Mouse (Mus musculus) neural tube, embryonic 15.5 days (tissue): Measurements from ENCODE around the gene Smurf2. TPM values are rescaled to one million over a fixed set of nuclear protein-coding genes. Genes with fewer than 3 reads are reported as not detected.
"Not testable (repeated sequence)": the region's sequence is repeated elsewhere in the genome, so short reads cannot be mapped to it uniquely, and the experiment has no call there.

ENCODE experiments used
- ATAC-seq: fragments of 200-750 bp; cut with Nextera tagmentation; 2 replicates; pipeline ENCODE4 v1.8.0; 2017; ENCODE audit warnings: mild to moderate bottlenecking, moderate TSS enrichment, moderate library complexity; ENCODE audit not compliant: low FRiP score
- H3K27ac ChIP-seq: fragments of 300-500 bp; sonication (generic); replicated peaks from 2 replicates; pipeline ENCODE4 v1.5.1; 2015; ENCODE audit warnings: mild to moderate bottlenecking, inconsistent platforms
- H3K27me3 ChIP-seq: fragments of 300-500 bp; sonication (generic); replicated peaks from 2 replicates; pipeline ENCODE4 v1.6.1; 2015; ENCODE audit warnings: inconsistent platforms
- H3K36me3 ChIP-seq: fragments of 300-500 bp; sonication (generic); 2 replicates; pipeline ENCODE4 v1.6.1; 2015; ENCODE audit warnings: inconsistent platforms
- H3K4me1 ChIP-seq: fragments of 300-500 bp; sonication (generic); 2 replicates; pipeline ENCODE4 v1.6.1; 2015; ENCODE audit warnings: inconsistent platforms
- H3K4me2 ChIP-seq: fragments of 300-500 bp; sonication (generic); 2 replicates; pipeline ENCODE4 v1.6.1; 2015; ENCODE audit warnings: inconsistent platforms, mild to moderate bottlenecking, moderate library complexity
- H3K4me3 ChIP-seq: fragments of 300-500 bp; sonication (generic); replicated peaks from 2 replicates; pipeline ENCODE4 v1.5.1; 2015; ENCODE audit warnings: mild to moderate bottlenecking, inconsistent platforms
- H3K9ac ChIP-seq: fragments of 300-500 bp; sonication (generic); replicated peaks from 2 replicates; pipeline ENCODE4 v1.6.1; 2015; ENCODE audit warnings: mild to moderate bottlenecking, inconsistent platforms
- H3K9me3 ChIP-seq: fragments of 300-500 bp; sonication (generic); replicated peaks from 2 replicates; pipeline ENCODE4 v1.6.1; 2016; ENCODE audit warnings: inconsistent platforms
- WGBS: fragments of 180-500 bp; shearing (Covaris S2); methylation state at CpG from one replicate; pipeline ENCODE4 v1.1.7; 2015; ENCODE audit warnings: mixed read lengths; 5-methylcytosine and 5-hydroxymethylcytosine counted together
- polyA plus RNA-seq: library from polyadenylated mRNA; unstranded; fragments of >200 nt; fragmentation: Nextera tagmentation; extraction: Ambion mirVana; gene quantifications from 2 replicates; pipeline ENCODE4 v1.2.1, GENCODE M21; 2015

Gene Smurf2
- polyA plus RNA-seq, 1 experiment from 2014 or later = 11.4 TPM

DNA sequence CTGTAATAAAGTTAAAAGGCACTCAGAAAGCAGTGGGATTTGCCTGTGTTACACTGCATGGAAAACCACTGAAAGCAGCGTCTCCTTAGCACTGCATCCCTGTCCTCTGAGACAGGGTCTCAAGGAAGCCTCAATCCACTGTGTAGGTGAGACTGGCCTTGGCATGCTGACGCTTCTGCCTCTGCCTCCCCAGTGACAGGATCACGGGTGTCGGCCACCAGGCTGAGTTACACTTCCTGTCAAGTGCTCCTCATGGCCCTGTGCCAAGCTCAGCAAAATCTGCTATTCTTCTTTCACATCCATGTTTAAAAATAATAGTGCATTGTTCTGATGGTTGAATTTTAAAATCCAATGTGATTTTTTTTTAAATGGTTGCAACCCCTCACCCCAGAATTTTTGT is 99.5 kb downstream of the Smurf2 start:
- Histone ChIP-seq H3K4me1 (peaks cover 15% of the 10 kb centered on the region), H3K36me3 (peaks cover 60% of the 10 kb centered on the region), H3K27me3 (no peaks in the 10 kb centered on the region), H3K9me3 (no peaks in the 10 kb centered on the region), H3K4me3 (no peak overlapping the region), H3K27ac (0 out of 2 replicates have a peak overlapping the region, but pooled peaks have one; percentile 3), H3K4me2 (no peak overlapping the region), H3K9ac (no peak overlapping the region)
- 71% methylated on average over 4 of the region's 4 CpGs for WGBS
- no peak; the same call in 1 of the 2 replicates for ATAC-seq

DNA sequence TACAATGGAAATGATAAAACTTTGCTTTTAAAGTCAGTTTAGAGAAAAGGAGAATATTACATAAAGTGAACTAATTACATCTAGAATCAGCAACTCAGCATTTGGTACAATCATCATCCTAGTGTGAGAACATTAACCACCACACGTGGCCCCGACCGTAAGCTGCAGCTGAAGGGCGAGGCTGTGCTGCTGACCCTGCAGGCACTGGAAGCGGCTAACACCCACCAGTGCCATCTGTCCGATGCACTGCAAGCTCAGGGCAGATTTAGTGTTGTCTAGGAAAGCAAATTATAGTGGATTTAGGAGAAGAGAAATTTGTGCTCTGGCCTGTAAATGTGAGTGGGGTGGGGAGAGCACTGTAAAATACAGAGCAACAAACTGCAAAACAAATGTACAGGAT is 100.3 kb downstream of the Smurf2 start:
- no peak overlapping the region for H3K4me2 ChIP-seq
- H3K9ac ChIP-seq = no peak overlapping the region
- H3K4me1 ChIP-seq = peaks cover 15% of the 10 kb centered on the region
- 66% methylated on average over 6 of the region's 6 CpGs for WGBS
- H3K9me3 ChIP-seq = no peaks in the 10 kb centered on the region
- no peak overlapping the region for H3K4me3 ChIP-seq
- no peak for ATAC-seq
- H3K36me3 ChIP-seq = peaks cover 62% of the 10 kb centered on the region
- H3K27ac ChIP-seq = no peak overlapping the region
- no peaks in the 10 kb centered on the region for H3K27me3 ChIP-seq

DNA sequence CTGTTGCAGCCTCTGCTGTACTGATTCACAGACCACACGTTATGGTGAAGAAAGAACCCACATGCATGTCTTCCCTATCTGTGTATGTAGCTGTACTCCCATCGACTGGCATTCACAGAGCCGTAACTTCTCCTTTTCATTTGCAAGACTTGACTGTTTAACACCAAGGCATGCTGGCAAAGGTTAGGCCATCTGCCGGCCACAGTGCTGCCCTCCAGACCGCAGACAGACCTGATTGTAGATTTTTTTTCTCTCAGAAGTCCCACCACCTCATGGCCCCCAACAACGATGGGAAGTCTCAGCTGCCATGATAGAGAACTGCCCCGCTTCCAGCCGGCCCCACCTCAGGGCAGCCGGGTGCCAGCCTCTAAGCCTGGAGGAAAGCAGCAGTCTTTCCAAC is 100.9 kb downstream of the Smurf2 start:
- H3K27me3 ChIP-seq = no peaks in the 10 kb centered on the region
- H3K4me3 ChIP-seq = no peak overlapping the region
- peaks cover 63% of the 10 kb centered on the region for H3K36me3 ChIP-seq
- peaks cover 15% of the 10 kb centered on the region for H3K4me1 ChIP-seq
- 87% methylated on average over 9 of the region's 9 CpGs for WGBS
- no peak overlapping the region for H3K9ac ChIP-seq
- H3K4me2 ChIP-seq = no peak overlapping the region
- ATAC-seq = no peak
- H3K27ac ChIP-seq = peak overlapping the region; percentile 48; the same call in 1 of the 2 replicates
- no peaks in the 10 kb centered on the region for H3K9me3 ChIP-seq

DNA sequence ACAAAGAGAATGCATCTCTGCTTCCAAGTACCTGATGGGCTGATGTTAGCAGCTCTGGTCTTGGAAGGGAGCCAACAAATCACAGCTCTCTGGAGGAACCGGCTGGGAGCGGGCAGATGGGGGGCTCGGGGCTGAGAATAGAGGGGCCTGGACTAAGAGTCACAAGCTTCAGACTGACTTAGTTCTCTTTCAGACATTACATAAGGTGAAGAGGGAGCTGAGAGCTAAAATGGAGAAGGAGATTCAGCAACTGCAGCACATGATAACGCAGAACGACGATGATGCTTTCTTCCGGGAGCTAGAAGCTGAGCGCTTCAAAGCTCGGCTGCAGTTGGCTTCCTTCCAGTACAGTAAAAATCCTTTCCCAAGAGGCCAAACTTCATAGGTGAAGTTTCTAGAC is 102.2 kb downstream of the Smurf2 start:
- peaks cover 15% of the 10 kb centered on the region for H3K4me1 ChIP-seq
- no peak for ATAC-seq
- peaks cover 66% of the 10 kb centered on the region for H3K36me3 ChIP-seq

DNA sequence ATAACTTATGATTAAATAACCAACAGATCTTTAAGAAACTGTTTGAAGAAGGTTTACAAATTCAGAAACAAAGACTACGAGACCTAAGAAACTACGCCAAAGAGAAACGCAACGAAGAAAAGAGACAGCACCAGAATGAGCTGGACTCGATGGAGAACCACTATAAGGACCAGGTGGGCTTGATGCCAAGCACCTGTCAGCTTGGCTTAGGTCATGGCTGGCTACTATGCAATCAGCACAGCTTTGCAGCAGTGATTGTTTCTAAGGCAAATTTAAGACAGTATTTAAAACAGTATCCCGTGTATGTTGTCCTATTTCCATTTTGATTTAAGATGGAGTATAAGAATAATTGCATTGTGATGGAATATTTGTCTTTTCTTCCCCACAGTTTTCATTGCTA is 102.7 kb downstream of the Smurf2 start:
- peaks cover 15% of the 10 kb centered on the region for H3K4me1 ChIP-seq
- no peak overlapping the region; the same call in 1 of the 2 replicates for H3K4me2 ChIP-seq
- no peak for ATAC-seq
- 70% methylated on average over 6 of the region's 6 CpGs for WGBS
- peaks cover 71% of the 10 kb centered on the region for H3K36me3 ChIP-seq
- peak overlapping the region; percentile 70 for H3K27ac ChIP-seq
- no peaks in the 10 kb centered on the region for H3K27me3 ChIP-seq
- no peak overlapping the region for H3K4me3 ChIP-seq
- H3K9ac ChIP-seq = no peak overlapping the region
- no peaks in the 10 kb centered on the region for H3K9me3 ChIP-seq

More for the DNA sequence above, 102.2 kb downstream of the Smurf2 start:
- H3K27me3 ChIP-seq = no peaks in the 10 kb centered on the region
- no peak overlapping the region for H3K9ac ChIP-seq
- WGBS = 35% methylated on average over 9 of the region's 9 CpGs
- peak overlapping the region; percentile 70 for H3K27ac ChIP-seq
- H3K4me2 ChIP-seq = peak overlapping the region; percentile 7; the same call in 1 of the 2 replicates
- H3K4me3 ChIP-seq = no peak overlapping the region
- no peaks in the 10 kb centered on the region for H3K9me3 ChIP-seq

DNA sequence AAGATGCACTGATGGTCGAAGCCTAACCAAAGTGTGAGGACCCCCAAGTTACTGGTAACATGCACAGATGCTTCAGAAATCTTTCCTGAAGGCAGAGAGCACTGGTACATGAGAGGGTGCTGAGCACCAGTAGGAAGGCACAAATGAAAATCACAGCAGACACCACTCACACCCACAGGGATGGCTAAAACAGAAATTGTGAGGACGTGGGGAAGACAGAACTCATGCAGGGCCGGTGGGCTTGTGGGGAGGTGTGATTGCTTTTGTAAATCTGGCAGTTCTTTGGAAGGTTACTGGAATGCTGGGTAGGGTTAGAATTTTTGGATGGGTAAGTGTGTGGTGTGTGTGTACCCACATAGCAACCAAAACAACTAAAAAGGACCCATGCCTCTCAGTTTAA is 103.4 kb downstream of the Smurf2 start:
- no peak overlapping the region for H3K27ac ChIP-seq
- 79% methylated on average over 3 of the region's 3 CpGs for WGBS

DNA sequence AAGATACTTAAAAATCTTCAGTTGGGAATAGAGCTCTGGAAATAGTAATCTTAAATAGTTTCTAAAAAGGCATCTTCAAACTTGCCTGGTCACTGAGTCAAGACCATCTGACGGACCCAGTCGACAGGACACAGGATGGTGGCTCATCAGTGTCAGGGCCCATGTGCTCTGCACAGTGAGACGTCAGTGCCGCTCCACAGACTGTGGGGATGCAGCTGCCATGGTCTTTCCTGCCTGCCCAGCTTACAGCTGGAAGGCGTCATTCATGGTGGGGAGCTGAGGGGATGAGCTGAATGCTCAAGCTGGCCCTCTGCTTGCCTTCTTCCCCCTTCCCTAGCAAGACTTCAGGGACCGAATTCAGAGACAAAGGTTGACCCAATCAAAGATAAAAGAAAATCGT is 104.2 kb downstream of the Smurf2 start:
- WGBS = 84% methylated on average over 7 of the region's 7 CpGs
- no peak for ATAC-seq
- Histone ChIP-seq H3K4me1 (peaks cover 14% of the 10 kb centered on the region), H3K36me3 (peaks cover 74% of the 10 kb centered on the region), H3K9me3 (no peaks in the 10 kb centered on the region), H3K27ac (no peak overlapping the region), H3K27me3 (no peaks in the 10 kb centered on the region), H3K4me3 (no peak overlapping the region), H3K9ac (no peak overlapping the region), H3K4me2 (no peak overlapping the region)

More for the DNA sequence above, 103.4 kb downstream of the Smurf2 start:
- peaks cover 15% of the 10 kb centered on the region for H3K4me1 ChIP-seq
- no peaks in the 10 kb centered on the region for H3K27me3 ChIP-seq
- no peak for ATAC-seq
- no peak overlapping the region for H3K4me2 ChIP-seq
- H3K9ac ChIP-seq = no peak overlapping the region
- no peak overlapping the region for H3K4me3 ChIP-seq
- peaks cover 70% of the 10 kb centered on the region for H3K36me3 ChIP-seq
- H3K9me3 ChIP-seq = no peaks in the 10 kb centered on the region

DNA sequence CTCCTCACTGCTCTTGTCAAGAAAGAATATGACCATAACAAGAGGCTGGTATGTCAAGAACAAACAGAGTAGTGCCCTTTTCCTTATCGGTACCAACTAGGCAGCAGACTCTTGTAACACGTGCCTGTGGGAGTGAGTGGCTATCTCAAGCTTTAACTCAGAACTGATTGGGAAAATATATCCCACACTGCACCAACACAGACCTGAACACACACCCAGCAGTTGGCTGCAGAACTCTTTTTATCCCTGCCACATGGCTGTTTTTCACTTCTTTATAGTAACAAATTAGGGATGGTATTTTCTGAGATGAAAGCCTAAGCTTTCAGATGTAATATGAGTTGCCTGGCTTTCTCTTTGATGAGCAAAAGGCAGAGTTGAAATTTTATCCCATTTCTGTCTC is 104.8 kb downstream of the Smurf2 start:
- WGBS = 95% methylated on average over 2 of the region's 2 CpGs
- Histone ChIP-seq H3K4me1 (peaks cover 12% of the 10 kb centered on the region), H3K27me3 (no peaks in the 10 kb centered on the region), H3K9ac (no peak overlapping the region), H3K9me3 (no peaks in the 10 kb centered on the region), H3K36me3 (peaks cover 76% of the 10 kb centered on the region), H3K4me2 (no peak overlapping the region), H3K27ac (no peak overlapping the region), H3K4me3 (no peak overlapping the region)
- no peak for ATAC-seq

DNA sequence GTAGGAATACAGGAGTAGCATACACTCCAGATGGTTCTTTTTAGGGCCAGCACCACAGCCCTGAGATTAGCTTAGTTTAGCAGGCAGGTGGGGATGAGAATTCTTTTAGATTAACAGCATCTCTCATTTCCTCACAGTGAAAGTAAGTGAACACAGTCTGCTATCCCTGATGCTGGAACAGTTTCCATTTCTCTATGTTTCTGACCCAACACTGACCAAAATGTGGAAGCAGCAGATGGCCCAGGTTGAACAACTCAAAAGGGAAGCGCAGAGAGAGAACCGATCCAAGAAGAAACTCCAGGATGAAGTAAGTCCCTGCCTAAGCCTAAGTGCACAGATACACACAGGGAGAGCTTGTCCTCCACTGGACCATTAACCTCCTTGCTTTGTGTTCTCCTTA is 105.2 kb downstream of the Smurf2 start:
- H3K4me3 ChIP-seq = no peak overlapping the region
- 96% methylated on average over 2 of the region's 2 CpGs for WGBS
- H3K4me1 ChIP-seq = peaks cover 12% of the 10 kb centered on the region
- no peak for ATAC-seq
- no peak overlapping the region for H3K4me2 ChIP-seq
- H3K27ac ChIP-seq = no peak overlapping the region
- no peak overlapping the region for H3K9ac ChIP-seq
- H3K9me3 ChIP-seq = no peaks in the 10 kb centered on the region
- peaks cover 78% of the 10 kb centered on the region for H3K36me3 ChIP-seq
- no peaks in the 10 kb centered on the region for H3K27me3 ChIP-seq

DNA sequence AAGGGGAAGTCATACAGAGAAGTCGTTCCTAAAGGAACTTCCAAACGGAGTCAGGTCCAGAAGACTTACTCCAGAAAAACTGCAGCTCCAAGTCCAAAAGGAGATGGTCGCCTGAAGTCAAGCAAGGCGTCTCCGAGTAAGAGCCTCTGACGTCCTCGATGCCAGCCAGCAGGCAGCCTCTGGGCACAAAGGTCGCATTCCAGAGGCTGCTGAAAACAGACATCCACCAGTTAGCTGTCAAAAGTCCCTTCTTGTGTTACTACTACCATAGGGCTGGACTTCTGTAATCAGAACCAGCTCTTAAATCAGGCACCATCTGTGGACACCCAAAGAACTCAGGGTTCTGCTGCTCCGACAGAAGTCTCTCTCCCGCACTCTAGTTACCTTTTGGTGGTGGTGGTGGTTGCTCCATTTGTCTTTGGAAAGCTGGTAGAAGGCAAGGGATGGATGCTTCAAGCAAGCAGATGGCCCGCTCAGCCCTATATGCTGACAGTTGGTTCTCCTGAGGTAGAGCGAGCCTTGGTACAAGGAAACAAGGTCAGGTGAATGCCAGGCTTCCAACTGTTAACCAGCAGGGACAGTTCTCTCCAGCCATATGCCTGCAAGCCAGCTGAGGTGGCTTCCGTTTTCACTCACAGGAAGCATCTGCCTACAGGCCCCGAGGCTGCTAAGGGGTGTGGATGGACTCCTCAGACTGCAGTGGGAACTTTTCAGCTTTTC is 105.8 kb downstream of the Smurf2 start:
- no peak overlapping the region for H3K4me2 ChIP-seq
- ATAC-seq = no peak
- no peak overlapping the region for H3K4me3 ChIP-seq
- H3K4me1 ChIP-seq = peaks cover 12% of the 10 kb centered on the region
- no peak overlapping the region for H3K9ac ChIP-seq
- 90% methylated on average over 14 of the region's 14 CpGs for WGBS
- no peaks in the 10 kb centered on the region for H3K9me3 ChIP-seq
- no peak overlapping the region for H3K27ac ChIP-seq
- H3K27me3 ChIP-seq = no peaks in the 10 kb centered on the region
- H3K36me3 ChIP-seq = peaks cover 81% of the 10 kb centered on the region

DNA sequence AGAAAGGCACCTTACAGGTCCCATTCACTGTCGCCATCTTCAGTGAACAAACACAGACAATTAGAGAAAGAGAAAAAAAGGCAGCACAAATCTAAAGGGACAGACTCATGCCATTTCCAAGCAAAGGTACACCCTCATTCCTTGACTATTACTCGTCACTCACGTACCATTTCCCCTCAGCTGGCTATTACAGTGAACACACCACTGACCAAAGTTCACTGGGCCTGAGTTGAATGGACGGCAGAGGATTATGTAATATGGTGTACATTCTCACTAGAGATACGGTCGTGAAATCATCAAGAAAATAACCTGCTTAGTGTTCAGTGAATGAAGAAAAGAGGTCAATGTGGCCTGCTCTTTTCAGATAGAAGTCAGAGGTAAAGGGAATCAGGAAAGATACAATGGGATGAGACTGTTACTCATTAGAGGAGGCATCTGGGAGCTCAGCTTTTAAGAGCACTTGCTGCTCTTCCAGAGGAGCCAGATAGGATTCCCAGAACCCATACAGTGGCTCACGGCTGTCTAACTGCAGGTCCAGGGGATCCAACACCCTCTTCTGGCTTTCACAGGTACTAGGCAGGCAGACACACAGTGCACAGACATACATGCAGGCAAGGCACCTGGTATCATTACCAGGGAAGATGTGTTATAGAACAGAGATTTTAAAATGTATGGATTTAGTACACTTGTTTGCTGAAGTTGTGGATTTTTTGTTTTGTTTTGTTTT is 107.9 kb downstream of the Smurf2 start:
- Histone ChIP-seq H3K27ac (no peak overlapping the region), H3K9ac (no peak overlapping the region), H3K4me1 (no peaks in the 10 kb centered on the region), H3K27me3 (no peaks in the 10 kb centered on the region), H3K9me3 (no peaks in the 10 kb centered on the region), H3K4me2 (no peak overlapping the region), H3K36me3 (peaks cover 74% of the 10 kb centered on the region), H3K4me3 (no peak overlapping the region)
- no peak for ATAC-seq
- 91% methylated on average over 7 of the region's 7 CpGs for WGBS

DNA sequence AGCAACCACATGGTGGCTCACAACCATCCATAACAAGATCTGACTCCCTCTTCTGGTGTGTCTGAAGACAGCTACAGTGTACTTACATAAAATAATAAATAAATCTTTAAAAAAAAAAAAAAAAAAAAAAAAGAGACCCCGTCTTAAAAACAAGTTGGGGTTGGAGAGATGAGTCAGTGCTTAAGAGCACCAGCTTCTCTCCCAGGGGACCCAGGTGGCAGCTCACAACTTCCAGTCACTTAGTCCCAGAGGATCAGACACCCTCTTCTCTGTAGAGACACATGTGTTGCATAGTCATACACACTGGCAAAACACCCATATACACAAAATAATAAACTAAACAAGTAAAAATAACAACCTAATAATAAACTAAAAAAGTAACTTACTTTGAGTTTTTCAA is 113.1 kb downstream of the Smurf2 start:
- H3K9me3 ChIP-seq, H3K9ac ChIP-seq, H3K4me3 ChIP-seq, H3K4me1 ChIP-seq, H3K4me2 ChIP-seq, H3K27ac ChIP-seq, ATAC-seq, H3K27me3 ChIP-seq: not testable (repeated sequence)
- peaks cover 53% of the 10 kb centered on the region for H3K36me3 ChIP-seq
- 83% methylated on average over 1 of the region's 1 CpGs for WGBS
